Mouse (Mus musculus): ENCODE results near the gene Gm37240. TPM values are rescaled to one million over a fixed set of nuclear protein-coding genes. Genes with fewer than 3 reads are reported as not detected.

The Gm37240 gene
- polyA plus RNA-seq, 1 experiment from 2014 or later: 3.0 TPM

DNA sequence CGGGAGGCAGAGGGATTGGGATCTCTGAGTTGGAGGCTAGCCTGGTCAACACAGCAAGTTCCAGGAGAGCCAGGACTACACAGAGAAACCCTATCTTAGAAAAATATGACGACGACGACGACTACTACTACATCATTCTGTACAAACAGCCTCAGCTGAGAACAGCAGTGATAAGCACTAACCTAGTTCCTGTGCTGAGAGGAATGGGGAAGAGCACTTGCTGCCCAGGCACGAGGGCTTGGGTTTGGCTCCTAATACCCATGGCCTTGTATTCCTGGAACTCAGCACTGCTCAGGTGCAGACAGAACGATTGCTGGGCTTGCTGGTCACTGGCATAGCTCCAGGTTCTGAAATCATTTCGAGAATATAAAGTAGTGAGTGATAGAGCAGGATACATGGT, 1178.2 kb downstream of the Gm37240 start:
- Histone ChIP-seq H3K9me3 (no peaks in the 10 kb centered on the region), H3K27me3 (ENCODE audit: insufficient read depth, poor library complexity, severe bottlenecking) (no peaks in the 10 kb centered on the region), H3K4me1 (peaks cover 7% of the 10 kb centered on the region; the same call in 1 of the 2 replicates), H3K4me3 (no peak overlapping the region), H3K27ac (no peak overlapping the region), H3K36me3 (no peaks in the 10 kb centered on the region)
- WGBS: 63% methylated on average over 8 of the region's 8 CpGs
- DNase-seq (ENCODE audit: low spot score): no peak

DNA sequence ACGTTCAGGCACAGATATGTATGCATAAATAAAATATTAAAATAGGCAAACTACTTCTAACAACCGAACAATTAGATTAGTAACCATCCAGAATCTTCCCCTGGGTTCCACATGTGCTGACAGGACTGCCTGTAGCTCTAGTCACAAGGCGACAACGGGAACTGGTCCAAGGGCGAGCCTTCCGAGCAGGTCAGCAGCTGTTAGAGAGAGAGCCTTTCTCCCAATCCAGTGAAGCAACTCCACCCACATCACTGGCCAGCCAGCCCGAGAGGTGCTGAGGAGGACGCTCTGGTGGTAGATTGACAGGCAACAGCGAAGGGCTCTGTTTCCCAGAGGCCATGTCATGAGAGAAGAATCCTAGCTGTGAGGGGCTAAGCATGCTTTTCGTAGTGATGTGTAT, 1178.8 kb downstream of the Gm37240 start:
- Histone ChIP-seq H3K9me3 (no peaks in the 10 kb centered on the region), H3K27me3 (ENCODE audit: insufficient read depth, poor library complexity, severe bottlenecking) (no peaks in the 10 kb centered on the region), H3K4me1 (peaks cover 7% of the 10 kb centered on the region; the same call in 1 of the 2 replicates), H3K4me3 (no peak overlapping the region), H3K27ac (no peak overlapping the region), H3K36me3 (no peaks in the 10 kb centered on the region)
- WGBS: 75% methylated on average over 10 of the region's 10 CpGs
- no peak for DNase-seq (ENCODE audit: low spot score)

DNA sequence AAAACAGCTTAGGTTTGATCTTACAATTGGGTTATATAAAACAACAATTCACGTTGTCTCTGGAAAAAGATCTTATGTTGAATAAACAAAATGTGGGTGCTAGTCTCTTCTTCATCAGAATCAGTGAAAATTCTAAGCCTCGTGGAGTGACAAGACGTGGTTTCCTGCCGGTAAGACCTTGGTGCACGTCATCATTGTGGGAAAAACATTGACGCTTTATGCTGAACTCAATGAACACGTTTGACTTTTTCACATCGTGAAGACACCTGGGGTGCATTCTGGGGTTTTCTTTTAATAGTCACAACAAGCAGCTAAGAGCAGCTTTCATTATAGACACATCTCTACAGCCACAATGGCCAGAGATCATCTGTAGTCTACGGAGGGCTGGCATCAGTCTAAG, 1182.1 kb downstream of the Gm37240 start:
- Histone ChIP-seq H3K36me3 (no peaks in the 10 kb centered on the region), H3K4me3 (no peak overlapping the region), H3K9me3 (no peaks in the 10 kb centered on the region), H3K27ac (no peak overlapping the region), H3K4me1 (peaks cover 11% of the 10 kb centered on the region; the same call in 1 of the 2 replicates), H3K27me3 (ENCODE audit: insufficient read depth, poor library complexity, severe bottlenecking) (no peaks in the 10 kb centered on the region)
- WGBS: 86% methylated on average over 9 of the region's 9 CpGs
- DNase-seq (ENCODE audit: low spot score): no peak

DNA sequence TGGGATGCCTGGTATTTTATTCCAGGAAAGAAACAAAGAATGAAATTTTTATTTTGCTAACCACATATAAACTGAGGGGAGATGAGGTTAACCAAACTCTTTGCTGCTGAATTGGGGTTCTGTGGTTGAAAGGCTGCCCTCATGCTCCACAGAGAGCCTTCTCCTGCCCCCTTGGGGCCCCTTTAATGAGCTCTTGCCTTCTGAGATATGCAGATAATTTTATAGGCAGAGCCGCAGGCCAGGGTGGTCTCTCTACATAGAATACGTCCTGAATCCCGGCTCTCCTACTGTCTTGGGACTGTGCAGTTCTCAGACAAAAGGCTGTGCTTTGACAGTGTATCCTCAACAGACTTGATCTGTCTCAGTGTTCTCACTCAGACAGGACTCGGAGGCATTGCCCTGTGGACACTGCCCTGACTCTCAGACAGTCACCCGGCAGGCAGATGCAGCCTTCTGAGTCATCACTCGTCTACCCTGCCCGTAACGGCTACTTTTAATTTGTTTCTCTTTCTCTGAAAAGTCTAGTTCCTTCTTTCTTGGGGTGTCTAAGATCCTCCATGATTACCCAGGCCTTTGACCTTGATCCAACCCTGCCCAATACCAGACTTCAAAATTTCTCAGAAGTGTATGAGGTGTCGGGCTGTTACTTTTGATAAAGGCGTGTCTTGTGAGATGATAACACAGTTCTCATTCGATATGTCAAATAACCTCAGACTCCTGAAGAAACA, 1184.1 kb downstream of the Gm37240 start:
- DNase-seq (ENCODE audit: low spot score): no peak
- no peaks in the 10 kb centered on the region for H3K9me3 ChIP-seq
- no peak overlapping the region for H3K27ac ChIP-seq
- H3K36me3 ChIP-seq: no peaks in the 10 kb centered on the region
- no peaks in the 10 kb centered on the region for H3K27me3 ChIP-seq (ENCODE audit: insufficient read depth, poor library complexity, severe bottlenecking)
- H3K4me1 ChIP-seq: peaks cover 7% of the 10 kb centered on the region; the same call in 1 of the 2 replicates
- H3K4me3 ChIP-seq: no peak overlapping the region
- WGBS: 74% methylated on average over 11 of the region's 11 CpGs

DNA sequence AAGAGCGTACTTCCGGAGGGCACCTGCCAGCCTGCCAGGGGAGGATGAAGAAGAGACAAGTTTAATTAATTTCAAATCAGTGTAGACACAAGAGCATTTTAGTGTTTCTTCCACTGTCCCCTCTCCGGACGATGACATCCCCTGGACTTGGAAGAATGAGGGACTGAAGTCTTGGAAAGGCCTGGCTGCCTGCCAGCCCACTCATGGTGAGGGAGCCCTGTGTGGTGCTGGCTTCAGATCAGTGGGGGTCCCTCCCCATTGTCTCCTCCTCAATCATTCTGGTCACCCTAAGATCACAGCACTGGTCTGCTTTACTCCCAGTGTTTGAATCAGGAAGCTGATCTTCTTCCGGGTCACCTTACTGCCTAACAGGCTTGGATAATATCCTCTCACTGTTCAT, 1185.4 kb downstream of the Gm37240 start:
- peaks cover 5% of the 10 kb centered on the region; the same call in 1 of the 2 replicates for H3K4me1 ChIP-seq
- no peak overlapping the region for H3K4me3 ChIP-seq
- H3K9me3 ChIP-seq: no peaks in the 10 kb centered on the region
- H3K27ac ChIP-seq: no peak overlapping the region
- no peaks in the 10 kb centered on the region for H3K27me3 ChIP-seq (ENCODE audit: insufficient read depth, poor library complexity, severe bottlenecking)
- 80% methylated on average over 5 of the region's 5 CpGs for WGBS
- DNase-seq (ENCODE audit: low spot score): no peak
- no peaks in the 10 kb centered on the region for H3K36me3 ChIP-seq

DNA sequence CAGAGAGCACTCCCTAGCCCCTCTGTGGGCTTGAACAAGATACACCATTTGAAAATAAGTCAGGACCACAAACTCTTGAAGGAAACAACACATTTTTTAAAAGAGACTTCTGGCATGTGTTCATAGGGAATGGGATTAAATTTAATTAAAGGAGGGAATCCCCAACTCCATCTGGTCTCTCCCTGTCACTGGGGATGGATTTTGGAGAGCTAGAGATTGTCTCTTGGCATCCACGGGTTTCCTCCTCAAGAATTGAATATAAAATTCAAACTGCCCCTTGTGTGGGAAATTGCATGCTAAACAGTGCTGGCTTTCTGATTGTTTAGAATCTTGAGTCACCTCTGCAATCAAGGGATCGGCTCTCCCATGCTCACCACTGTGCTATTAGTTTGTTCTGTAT, 1185.8 kb downstream of the Gm37240 start:
- DNase-seq (ENCODE audit: low spot score): no peak
- Histone ChIP-seq H3K9me3 (no peaks in the 10 kb centered on the region), H3K27me3 (ENCODE audit: insufficient read depth, poor library complexity, severe bottlenecking) (no peaks in the 10 kb centered on the region), H3K4me3 (no peak overlapping the region), H3K4me1 (peaks cover 5% of the 10 kb centered on the region; the same call in 1 of the 2 replicates), H3K36me3 (no peaks in the 10 kb centered on the region), H3K27ac (no peak overlapping the region)
- WGBS: 74% methylated on average over 2 of the region's 2 CpGs

DNA sequence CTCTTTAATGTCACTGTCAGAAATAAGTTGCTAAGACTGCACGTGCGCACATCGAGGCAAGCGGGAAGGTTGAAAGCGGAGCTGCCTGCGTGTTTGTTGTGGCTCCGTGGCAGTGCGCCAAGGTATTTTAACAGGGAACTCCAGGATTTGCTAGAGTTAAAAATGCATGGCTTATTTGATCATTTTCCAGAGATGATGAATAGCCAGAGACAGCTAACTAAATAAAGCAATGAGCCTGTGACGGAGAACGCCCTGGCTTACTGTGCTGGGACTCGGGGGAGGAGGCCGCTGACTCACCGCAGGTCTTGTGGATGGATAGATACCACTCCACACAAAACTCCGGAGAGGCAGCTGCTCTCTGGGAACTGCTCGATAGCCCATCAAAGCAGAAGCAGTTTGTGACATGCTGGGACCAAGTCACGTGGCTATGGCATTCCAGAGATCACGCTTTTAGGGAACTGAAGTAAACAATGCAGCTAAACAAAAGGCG, 1190.8 kb downstream of the Gm37240 start:
- H3K27ac ChIP-seq: no peak overlapping the region
- no peaks in the 10 kb centered on the region for H3K27me3 ChIP-seq (ENCODE audit: insufficient read depth, poor library complexity, severe bottlenecking)
- peaks cover 4% of the 10 kb centered on the region; the same call in 1 of the 2 replicates for H3K4me1 ChIP-seq
- no peaks in the 10 kb centered on the region for H3K36me3 ChIP-seq
- peak overlapping the region; percentile 15; the same call in 1 of the 2 replicates for H3K4me3 ChIP-seq
- no peaks in the 10 kb centered on the region for H3K9me3 ChIP-seq
- no peak for DNase-seq (ENCODE audit: low spot score)
- 48% methylated on average over 18 of the region's 18 CpGs for WGBS

DNA sequence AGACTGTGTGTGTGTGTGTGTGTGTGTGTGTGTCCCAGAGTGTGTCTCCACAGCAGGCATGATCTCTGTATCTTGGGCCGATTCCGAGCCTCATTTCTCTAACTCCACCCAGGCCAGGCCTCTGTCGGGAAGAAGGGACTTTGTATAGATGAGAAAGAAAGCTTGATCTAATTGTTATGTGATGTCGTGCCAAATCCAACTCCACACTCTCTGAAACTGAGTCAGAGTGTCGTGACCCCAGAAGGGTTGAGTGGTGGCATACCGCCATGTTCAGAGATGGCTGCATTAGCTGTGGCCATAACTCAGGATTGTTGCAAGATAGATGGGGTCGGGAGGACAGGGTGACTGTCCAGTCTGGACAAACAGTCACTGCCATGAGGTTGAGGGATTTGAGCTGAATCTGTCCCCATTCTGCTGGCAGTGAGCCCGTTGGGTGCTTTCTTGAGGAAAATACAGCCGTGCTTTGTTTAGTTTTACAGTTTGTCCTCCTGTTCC, 1191.4 kb downstream of the Gm37240 start:
- no peak overlapping the region for H3K4me3 ChIP-seq
- H3K36me3 ChIP-seq: no peaks in the 10 kb centered on the region
- DNase-seq (ENCODE audit: low spot score): no peak
- no peak overlapping the region for H3K27ac ChIP-seq
- H3K9me3 ChIP-seq: no peaks in the 10 kb centered on the region
- no peaks in the 10 kb centered on the region for H3K27me3 ChIP-seq (ENCODE audit: insufficient read depth, poor library complexity, severe bottlenecking)
- H3K4me1 ChIP-seq: peaks cover 4% of the 10 kb centered on the region; the same call in 1 of the 2 replicates
- WGBS: 76% methylated on average over 9 of the region's 9 CpGs

DNA sequence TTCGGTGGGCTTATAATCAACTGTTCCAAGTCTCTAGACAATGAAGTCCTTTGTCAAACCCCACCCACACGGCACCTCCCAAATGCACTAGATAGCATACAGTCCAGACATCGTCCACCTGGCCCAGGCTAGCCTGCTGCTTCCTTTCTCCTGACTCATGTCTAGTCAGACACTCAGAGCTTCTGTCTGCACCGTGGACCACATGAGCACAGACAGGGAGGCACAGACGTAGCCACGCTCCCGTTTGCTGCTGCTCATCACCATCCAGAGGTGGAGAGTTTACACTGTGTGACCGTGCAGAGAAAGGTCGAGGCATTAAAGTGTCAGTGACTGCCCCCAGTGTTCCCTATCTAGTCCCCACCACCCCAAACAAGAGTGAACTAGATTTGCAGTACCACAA, 1191.9 kb downstream of the Gm37240 start:
- Histone ChIP-seq H3K36me3 (no peaks in the 10 kb centered on the region), H3K27ac (no peak overlapping the region), H3K27me3 (ENCODE audit: insufficient read depth, poor library complexity, severe bottlenecking) (no peaks in the 10 kb centered on the region), H3K4me3 (no peak overlapping the region), H3K9me3 (no peaks in the 10 kb centered on the region), H3K4me1 (peaks cover 4% of the 10 kb centered on the region; the same call in 1 of the 2 replicates)
- DNase-seq (ENCODE audit: low spot score): peak; percentile 78
- WGBS: 54% methylated on average over 9 of the region's 9 CpGs

DNA sequence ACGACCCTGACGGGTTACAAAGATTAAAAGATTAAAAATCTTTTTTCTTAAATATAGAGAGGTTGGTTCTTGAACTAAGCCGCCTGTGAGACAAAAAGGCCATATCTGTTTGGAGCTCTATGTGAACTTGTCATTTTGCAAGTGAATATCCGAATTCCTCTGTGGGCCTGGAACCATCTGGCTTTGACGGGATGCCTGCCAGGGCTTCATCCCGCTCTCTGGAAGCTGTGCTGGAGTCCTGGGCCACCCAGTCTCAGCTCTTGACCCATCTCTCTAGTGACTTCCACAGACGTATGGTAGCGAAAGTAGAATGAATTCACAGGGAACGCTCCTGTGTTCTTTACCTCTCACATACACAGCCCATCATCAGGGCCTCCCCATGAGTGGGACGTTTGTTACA, 1193.4 kb downstream of the Gm37240 start:
- peaks cover 4% of the 10 kb centered on the region; the same call in 1 of the 2 replicates for H3K4me1 ChIP-seq
- peaks cover 7% of the 10 kb centered on the region; the same call in 1 of the 2 replicates for H3K27me3 ChIP-seq (ENCODE audit: insufficient read depth, poor library complexity, severe bottlenecking)
- no peaks in the 10 kb centered on the region for H3K9me3 ChIP-seq
- DNase-seq (ENCODE audit: low spot score): no peak
- H3K4me3 ChIP-seq: no peak overlapping the region
- H3K36me3 ChIP-seq: no peaks in the 10 kb centered on the region
- H3K27ac ChIP-seq: no peak overlapping the region
- 73% methylated on average over 10 of the region's 10 CpGs for WGBS

DNA sequence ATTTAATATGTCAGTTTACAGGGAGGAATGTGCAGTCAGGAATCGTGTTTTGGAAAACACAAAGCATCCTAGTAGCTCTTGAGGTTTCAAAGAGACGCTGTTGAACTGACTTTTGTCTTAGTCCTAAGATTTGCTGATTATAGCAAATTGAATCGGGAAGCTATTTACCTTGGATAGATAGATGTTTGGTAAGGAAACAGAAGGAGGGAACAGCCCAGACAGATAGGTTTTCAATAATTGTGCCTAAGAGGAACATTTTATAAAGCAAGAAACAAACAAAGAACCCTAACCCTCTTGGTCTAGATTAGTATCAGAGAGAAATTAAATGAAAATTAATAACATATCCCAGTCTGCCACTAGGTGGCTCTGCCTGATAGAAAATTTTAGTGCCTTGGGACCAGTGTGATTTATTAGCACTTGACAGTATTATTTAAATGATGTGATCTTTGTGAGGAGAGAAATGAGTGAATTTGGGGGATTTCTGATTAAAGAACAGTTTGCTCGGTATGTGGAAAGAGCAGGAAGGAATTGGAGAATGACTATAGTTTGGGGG, 1194.6 kb downstream of the Gm37240 start:
- H3K9me3 ChIP-seq: no peaks in the 10 kb centered on the region
- peaks cover 12% of the 10 kb centered on the region; the same call in 1 of the 2 replicates for H3K27me3 ChIP-seq (ENCODE audit: insufficient read depth, poor library complexity, severe bottlenecking)
- WGBS: 55% methylated on average over 4 of the region's 4 CpGs
- H3K27ac ChIP-seq: no peak overlapping the region
- H3K4me1 ChIP-seq: peaks cover 4% of the 10 kb centered on the region; the same call in 1 of the 2 replicates
- no peaks in the 10 kb centered on the region for H3K36me3 ChIP-seq
- no peak overlapping the region for H3K4me3 ChIP-seq
- no peak for DNase-seq (ENCODE audit: low spot score)

DNA sequence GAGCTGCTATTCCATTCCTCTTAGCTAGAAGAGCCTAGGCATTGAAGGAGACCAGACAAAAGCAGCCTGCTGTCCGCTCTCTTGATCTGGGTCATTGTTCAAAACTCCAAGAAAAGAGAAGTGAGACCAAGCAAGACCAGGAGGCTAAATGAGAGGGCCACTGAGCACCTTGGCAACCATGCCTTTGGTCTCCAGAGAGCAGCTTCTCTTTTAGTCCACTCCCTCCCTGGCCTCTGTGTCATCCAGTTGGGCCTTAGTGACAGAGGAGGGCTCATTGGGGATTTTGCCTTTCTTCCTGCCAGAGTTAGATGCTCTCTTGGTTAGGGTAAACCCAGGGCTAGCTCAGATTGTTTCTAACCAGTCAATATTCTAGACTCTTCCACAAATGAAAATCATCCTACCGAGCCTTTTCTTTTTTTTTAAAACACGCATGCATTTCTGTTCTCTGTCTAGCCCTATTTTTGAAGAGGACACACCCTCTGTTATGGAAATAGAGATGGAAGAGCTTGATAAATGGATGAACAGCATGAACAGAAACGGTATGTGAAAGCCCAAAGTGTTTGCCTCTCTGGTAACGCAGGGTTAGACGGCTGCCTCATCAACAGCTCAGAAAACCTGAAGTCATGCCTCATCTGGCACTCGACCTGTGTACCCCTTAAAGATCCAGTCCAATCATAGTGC, 1197.1 kb downstream of the Gm37240 start:
- Histone ChIP-seq H3K27ac (no peak overlapping the region), H3K36me3 (no peaks in the 10 kb centered on the region), H3K4me3 (no peak overlapping the region), H3K9me3 (no peaks in the 10 kb centered on the region), H3K27me3 (ENCODE audit: insufficient read depth, poor library complexity, severe bottlenecking) (peaks cover 12% of the 10 kb centered on the region; the same call in 1 of the 2 replicates), H3K4me1 (peaks cover 6% of the 10 kb centered on the region; the same call in 1 of the 2 replicates)
- DNase-seq (ENCODE audit: low spot score): no peak
- WGBS: 85% methylated on average over 7 of the region's 7 CpGs

DNA sequence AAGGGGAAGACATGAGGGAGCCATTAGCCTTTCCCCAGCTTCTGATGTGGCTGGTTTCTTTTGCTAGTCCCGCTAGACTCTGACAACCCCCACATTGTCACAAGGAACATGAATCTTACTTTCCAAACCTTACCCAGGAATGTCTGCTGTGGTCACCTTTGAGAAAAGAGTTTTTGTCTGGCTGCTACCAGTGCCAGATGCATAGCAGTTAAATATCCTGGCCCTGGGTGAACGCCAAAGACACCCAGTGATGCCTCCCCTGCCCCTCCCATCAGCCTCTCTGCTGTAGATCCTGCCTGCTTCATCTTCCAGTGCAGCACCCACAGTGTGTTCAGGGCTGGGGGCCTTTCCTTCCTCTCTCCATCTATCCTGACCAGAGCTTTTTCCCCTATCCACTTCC, 1197.7 kb downstream of the Gm37240 start:
- no peak for DNase-seq (ENCODE audit: low spot score)
- no peaks in the 10 kb centered on the region for H3K9me3 ChIP-seq
- 82% methylated on average over 2 of the region's 2 CpGs for WGBS
- H3K27me3 ChIP-seq (ENCODE audit: insufficient read depth, poor library complexity, severe bottlenecking): peaks cover 12% of the 10 kb centered on the region; the same call in 1 of the 2 replicates
- peaks cover 6% of the 10 kb centered on the region; the same call in 1 of the 2 replicates for H3K4me1 ChIP-seq
- H3K4me3 ChIP-seq: no peak overlapping the region
- no peaks in the 10 kb centered on the region for H3K36me3 ChIP-seq
- H3K27ac ChIP-seq: no peak overlapping the region
